Mouse (Mus musculus) brain, embryonic 14.5 days (tissue): Measurements from ENCODE around the gene Samd10. TPM values are rescaled to one million over a fixed set of nuclear protein-coding genes. Genes with fewer than 3 reads are reported as not detected.

Experiments
- DNase-seq: peaks from one replicate; pipeline ENCODE4 v3.0.0-alpha.2; 2011; ENCODE audit warnings: low read depth
- CTCF ChIP-seq: fragments of 200-500 bp; IDR thresholded peaks from 2 replicates; pipeline ENCODE4 v1.5.1; 2012; ENCODE audit warnings: inconsistent platforms, mild to moderate bottlenecking, moderate library complexity, borderline replicate concordance; ENCODE audit not compliant: insufficient read depth, insufficient read length; ENCODE audit errors: extremely low read depth
- POLR2A ChIP-seq: fragments of 200-500 bp; IDR thresholded peaks from 2 replicates; pipeline ENCODE4 v1.6.1; 2012; ENCODE audit warnings: mild to moderate bottlenecking, inconsistent platforms, borderline replicate concordance; ENCODE audit not compliant: poor library complexity, insufficient read depth, insufficient read length, severe bottlenecking; ENCODE audit errors: extremely low read depth
- polyA plus RNA-seq: library from polyadenylated mRNA; depleted of rRNA; stranded (reverse); fragments of >200 nt; gene quantifications from 2 replicates; pipeline ENCODE4 v1.2.3, GENCODE M21; 2012

The Samd10 gene
- polyA plus RNA-seq, 1 experiment = 161 TPM

- no peak for DNase-seq
- no peak for TF ChIP-seq CTCF
- TF ChIP-seq POLR2A = no peak
Observed at GRCm38 (mm10) chr2:181591528-181592085, 7.4 kb downstream of the Samd10 start, which contains the start of gene Prpf6. Gene Prpf6 (plus strand): TSS chr2:181591868.

- no peak for TF ChIP-seq CTCF
- TF ChIP-seq POLR2A = no peak
- no peak for DNase-seq
Observed at GRCm38 (mm10) chr2:181590471-181590870, 8.5 kb downstream of the Samd10 start.

GRCm38 (mm10) chr2:181589732-181590105, 9.3 kb downstream of the Samd10 start:
- DNase-seq = no peak
- TF ChIP-seq POLR2A = no peak
- no peak for TF ChIP-seq CTCF

- DNase-seq = no peak
- TF ChIP-seq POLR2A = no peak
- TF ChIP-seq CTCF = no peak
Observed at GRCm38 (mm10) chr2:181589011-181589731, 9.8 kb downstream of the Samd10 start.

- DNase-seq = no peak
- TF ChIP-seq CTCF = no peak
- no peak for TF ChIP-seq POLR2A
Observed at GRCm38 (mm10) chr2:181588229-181588780, 10.7 kb downstream of the Samd10 start.

GRCm38 (mm10) chr2:181587796-181588195, 11.2 kb downstream of the Samd10 start:
- TF ChIP-seq CTCF (0 out of 2 replicates have a peak, but pooled peaks have one; percentile 2), POLR2A (no peak)
- no peak for DNase-seq

GRCm38 (mm10) chr2:181586124-181586523, 12.9 kb downstream of the Samd10 start:
- no peak for TF ChIP-seq POLR2A
- no peak for TF ChIP-seq CTCF
- DNase-seq = no peak

GRCm38 (mm10) chr2:181585506-181585905, 13.5 kb downstream of the Samd10 start:
- no peak for DNase-seq
- no peak for TF ChIP-seq CTCF
- no peak for TF ChIP-seq POLR2A

- TF ChIP-seq CTCF = no peak
- TF ChIP-seq POLR2A = no peak
- no peak for DNase-seq
Observed at GRCm38 (mm10) chr2:181584411-181584942, 14.5 kb downstream of the Samd10 start, which contains the start of gene Uckl1. Gene Uckl1 (minus strand): TSS chr2:181584892.

- DNase-seq = no peak
Observed at GRCm38 (mm10) chr2:181583460-181584257, 15.4 kb downstream of the Samd10 start.

GRCm38 (mm10) chr2:181582939-181583338, 16.1 kb downstream of the Samd10 start:
- TF ChIP-seq POLR2A (no peak), CTCF (no peak)
- DNase-seq = no peak

More at GRCm38 (mm10) chr2:181583460-181584257, 15.4 kb downstream of the Samd10 start:
- TF ChIP-seq CTCF (no peak), POLR2A (no peak)
